Mouse (Mus musculus): ENCODE results near the gene Hoxa11. TPM values are rescaled to one million over a fixed set of nuclear protein-coding genes. Genes with fewer than 3 reads are reported as not detected.

Hoxa11 gene
- polyA plus RNA-seq, 1 experiment from 2014 or later, result 34.8 TPM

MicroRNA genes within 50 kb of the gene (microRNA counts, 519-probe panel; counts per million panel counts)
- microRNA mmu-miR-196b, result 3,761 counts per million, percentile 93 among the panel's probes with 10 or more counts

Small RNA genes lying within 50 kb of the gene (microRNA-seq; reads per million reads assigned to microRNA genes)
- 28,719 reads per million, percentile 98 among the genes with 10 or more reads in this experiment for gene Mir196b

Other genes starting within 250 kb of the Hoxa11 start
- gene Skap2, start 233.3 kb downstream of the Hoxa11 start, polyA plus RNA-seq (2015; fragmentation: Nextera tagmentation; extraction: Ambion mirVana), result 34.5 and 35.0 TPM in 2 replicates
- 0.64 and 0.81 TPM in 2 replicates for gene Hoxa1, start 87.5 kb downstream of the Hoxa11 start, polyA plus RNA-seq (2015; fragmentation: Nextera tagmentation; extraction: Ambion mirVana)
- gene Hoxa2, start 81.0 kb downstream of the Hoxa11 start, polyA plus RNA-seq (2015; fragmentation: Nextera tagmentation; extraction: Ambion mirVana), result 2.2 and 3.6 TPM in 2 replicates
- gene 5730596B20Rik, start 68.3 kb downstream of the Hoxa11 start, polyA plus RNA-seq (2015; fragmentation: Nextera tagmentation; extraction: Ambion mirVana), result 2.1 and 2.4 TPM in 2 replicates
- gene Hoxa4, start 54.1 kb downstream of the Hoxa11 start, polyA plus RNA-seq (2015; fragmentation: Nextera tagmentation; extraction: Ambion mirVana), result 1.5 and 1.8 TPM in 2 replicates
- gene Hoxa5, start 41.2 kb downstream of the Hoxa11 start, polyA plus RNA-seq (2015; fragmentation: Nextera tagmentation; extraction: Ambion mirVana), result 11.0 and 11.5 TPM in 2 replicates
- 4.2 and 4.3 TPM in 2 replicates for gene Hoxa6, start 37.1 kb downstream of the Hoxa11 start, polyA plus RNA-seq (2015; fragmentation: Nextera tagmentation; extraction: Ambion mirVana)
- 9.5 and 11.8 TPM in 2 replicates for gene Hoxa3, start 32.5 kb downstream of the Hoxa11 start, polyA plus RNA-seq (2015; fragmentation: Nextera tagmentation; extraction: Ambion mirVana)
- 0.92 TPM in 1 of 2 replicates, not detected in the other for gene Gm28308, start 32.5 kb downstream of the Hoxa11 start, polyA plus RNA-seq (2015; fragmentation: Nextera tagmentation; extraction: Ambion mirVana)
- 26.7 and 27.2 TPM in 2 replicates for gene Hoxa7, start 24.0 kb downstream of the Hoxa11 start, polyA plus RNA-seq (2015; fragmentation: Nextera tagmentation; extraction: Ambion mirVana)
- gene Hoxa9, start 14.7 kb downstream of the Hoxa11 start, polyA plus RNA-seq (2015; fragmentation: Nextera tagmentation; extraction: Ambion mirVana), result 53.4 and 65.1 TPM in 2 replicates
- gene Hoxa10, start 5.0 kb downstream of the Hoxa11 start, polyA plus RNA-seq (2015; fragmentation: Nextera tagmentation; extraction: Ambion mirVana), result 157 and 172 TPM in 2 replicates
- 0.13 and 0.43 TPM in 2 replicates for gene Hoxa13, start 15.1 kb upstream of the Hoxa11 start, polyA plus RNA-seq (2015; fragmentation: Nextera tagmentation; extraction: Ambion mirVana)
- gene Evx1, start 67.7 kb upstream of the Hoxa11 start, polyA plus RNA-seq (2015; fragmentation: Nextera tagmentation; extraction: Ambion mirVana), result 0.14 TPM in 1 of 2 replicates, not detected in the other

Measured in kidney, embryonic 15.5 days (tissue).